Mouse (Mus musculus): ENCODE data around the gene Extl2.

GRCm38 (mm10) chr3:115971045-115971785 lies 36.0 kb upstream of the Extl2 start:
- TF ChIP-seq CTCF (IDR thresholded peaks at IDR 0.05; ENCODE audit: extremely low read depth, insufficient read length, insufficient replicate concordance, low read depth, low read length) (no peak), POLR2A (IDR thresholded peaks at IDR 0.05; ENCODE audit: low read depth, low read length) (no peak)
